Mouse (Mus musculus) urinary bladder, adult 2 months (tissue): Measurements from ENCODE around the gene Caprin1. TPM values are rescaled to one million over a fixed set of nuclear protein-coding genes. Genes with fewer than 3 reads are reported as not detected.
A peak's percentile ranks its signal among the peaks of the same experiment; 100 is the strongest.

Experiments
- DNase-seq: peaks from one replicate; pipeline ENCODE4 v3.0.0; 2022; ENCODE audit warnings: low spot score
- polyA plus RNA-seq: library from polyadenylated mRNA; depleted of rRNA; stranded (reverse); fragments of >200 nt; gene quantifications from 2 replicates; pipeline ENCODE4 v1.2.3, GENCODE M21; 2012; rRNA removed

Gene Caprin1
- polyA plus RNA-seq, 1 experiment: 107 TPM

DNA sequence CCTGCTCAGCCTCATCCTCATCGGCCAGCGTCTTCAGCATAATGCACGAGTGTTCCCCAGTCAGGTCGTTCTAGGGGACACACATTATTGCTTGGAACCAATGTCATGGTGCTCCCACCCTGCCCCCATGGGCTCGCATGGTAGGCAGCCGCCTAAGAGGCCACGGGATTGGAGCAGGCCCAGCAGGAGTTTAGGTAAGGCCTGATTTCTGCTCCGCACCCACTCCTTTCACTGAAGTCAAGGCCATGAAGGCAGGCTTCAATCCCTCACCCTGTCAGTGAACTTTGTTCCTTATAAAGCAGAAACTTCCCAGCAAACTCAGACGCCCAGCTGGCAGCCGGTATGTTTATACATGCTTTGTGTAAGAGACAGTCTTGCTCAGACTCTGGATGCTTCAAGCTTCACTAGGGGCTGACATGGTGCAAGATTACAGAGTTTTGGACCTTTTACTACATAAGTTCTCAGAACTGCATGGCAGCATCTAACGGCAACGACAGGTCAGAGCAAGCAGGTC, 69.4 kb downstream of the Caprin1 start:
- DNase-seq: no peak

DNA sequence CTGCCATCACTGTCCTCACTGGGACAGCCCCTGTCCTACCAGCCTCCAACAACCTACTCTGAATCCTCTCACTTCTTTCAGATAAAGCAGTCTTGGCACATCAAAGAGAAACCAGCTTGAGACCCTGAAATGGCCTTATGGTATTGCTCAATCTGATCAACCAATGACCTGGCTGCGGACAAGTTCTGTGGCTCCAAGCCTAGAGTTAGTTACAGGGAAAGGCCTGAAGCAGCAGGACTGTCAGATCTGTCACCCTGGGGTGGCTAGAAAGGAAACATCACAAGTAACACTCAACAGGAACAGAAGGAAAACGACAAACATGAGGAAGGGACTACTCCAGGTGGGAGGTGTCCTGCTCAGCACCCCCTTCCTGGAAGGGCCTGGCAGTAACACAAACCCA, 72.9 kb downstream of the Caprin1 start:
- DNase-seq: no peak

DNA sequence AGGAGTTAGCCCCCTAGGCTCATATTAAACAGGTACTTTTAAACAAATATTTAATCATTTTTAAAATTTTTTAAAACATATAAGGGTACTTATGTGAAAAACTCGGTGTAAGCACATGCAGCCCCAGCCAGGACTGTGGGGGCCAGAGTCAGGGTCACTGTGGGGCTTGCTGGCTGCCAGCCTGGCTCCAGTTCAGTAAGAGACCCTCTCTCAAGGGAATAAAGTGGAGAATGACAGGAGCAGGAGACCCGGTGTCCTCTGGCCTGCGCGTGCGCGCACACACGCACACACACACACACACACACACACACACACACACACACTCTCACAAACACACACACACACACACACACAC, 78.2 kb downstream of the Caprin1 start:
- DNase-seq: no peak

DNA sequence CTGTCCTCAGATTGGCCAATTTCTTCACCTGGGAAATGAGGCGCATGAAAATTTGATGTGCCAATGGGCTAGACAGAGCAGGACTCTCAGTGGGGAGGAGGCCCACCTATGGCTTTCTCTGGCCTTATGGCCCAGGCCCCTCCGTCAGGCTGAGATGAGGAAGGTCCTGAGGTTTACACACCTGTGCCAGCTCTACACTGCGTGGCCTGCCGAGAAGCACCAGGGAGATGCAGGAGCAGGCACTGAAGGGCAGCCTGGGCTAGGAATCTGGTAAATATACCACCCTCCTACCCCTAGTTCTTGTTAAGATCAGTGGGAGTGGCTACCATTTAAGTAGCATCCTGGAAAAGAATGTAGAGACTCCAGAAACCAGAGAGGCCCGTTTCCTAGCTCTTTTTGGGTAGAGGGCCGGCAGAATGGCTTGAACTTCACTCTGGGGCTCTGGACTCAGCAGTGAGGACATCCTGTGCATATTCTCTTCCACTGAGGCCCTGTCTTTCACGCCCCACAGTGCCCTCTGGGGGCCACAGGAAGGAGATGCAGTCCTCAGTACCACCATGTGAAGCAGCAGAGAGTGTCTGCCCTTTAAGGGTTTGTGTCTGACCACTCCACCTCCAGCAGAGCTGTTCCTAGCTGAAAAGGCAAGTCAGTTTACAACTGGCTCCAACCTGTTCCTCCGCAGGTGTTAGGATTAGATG, 78.7 kb downstream of the Caprin1 start:
- DNase-seq: peak; percentile 41

DNA sequence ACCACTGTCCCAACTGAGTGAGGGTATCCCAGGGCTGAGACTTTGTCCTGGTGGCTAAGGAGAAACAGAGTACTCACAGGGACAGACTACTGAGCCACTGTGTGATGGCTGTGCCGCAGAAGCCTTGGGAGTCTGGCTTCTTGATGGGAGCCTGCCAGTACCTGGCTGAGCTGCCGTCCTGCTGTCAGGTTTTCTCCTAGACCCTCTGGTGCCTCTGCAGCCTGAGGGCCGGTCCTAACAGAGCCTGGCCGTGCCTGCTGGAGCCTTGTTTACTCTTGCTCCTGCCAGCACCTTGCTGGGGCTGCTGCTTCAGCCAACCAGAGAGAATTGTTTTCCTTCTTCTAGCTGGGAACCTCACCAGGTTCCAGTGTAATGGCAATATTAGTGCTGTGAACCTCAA, 83.0 kb downstream of the Caprin1 start:
- DNase-seq: no peak

DNA sequence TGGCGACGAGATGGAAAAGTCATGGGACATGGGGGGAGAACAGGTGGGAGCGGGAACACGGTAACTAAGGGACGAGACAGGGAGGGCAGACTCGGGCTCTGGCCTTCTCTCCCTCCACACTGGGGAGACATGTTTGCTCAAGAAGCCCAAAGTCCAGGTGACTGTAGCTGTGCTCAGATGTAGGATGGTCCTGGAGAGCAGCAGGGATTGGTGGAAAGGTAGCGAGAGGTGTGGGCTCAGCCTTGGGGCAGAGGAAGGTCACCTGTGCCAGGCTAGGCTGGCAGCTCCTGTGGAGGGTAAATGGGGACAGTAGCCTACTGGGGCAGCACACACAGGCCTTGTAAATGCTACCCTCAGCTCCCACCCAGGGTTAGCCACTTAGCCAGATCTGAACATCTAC, 83.6 kb downstream of the Caprin1 start:
- DNase-seq: no peak

Other genes with a start within 250 kb of the Caprin1 start
- 4.2 and 4.3 TPM in 2 replicates for gene Abtb2, start 231.3 kb downstream of the Caprin1 start, polyA plus RNA-seq
- 27.3 and 34.1 TPM in 2 replicates for gene Nat10, start 36.4 kb downstream of the Caprin1 start, polyA plus RNA-seq
- 36.3 and 37.0 TPM in 2 replicates for gene Lmo2, start 160.3 kb upstream of the Caprin1 start, polyA plus RNA-seq
- gene Fbxo3, start 230.1 kb upstream of the Caprin1 start, polyA plus RNA-seq: 51.2 and 54.3 TPM in 2 replicates
- 0.41 TPM in 1 of 2 replicates, not detected in the other for gene 4931422A03Rik, start 230.7 kb upstream of the Caprin1 start, polyA plus RNA-seq